Mouse (Mus musculus): ENCODE data around the gene Nom1. TPM values are rescaled to one million over a fixed set of nuclear protein-coding genes. Genes with fewer than 3 reads are reported as not detected.

The Nom1 gene
- total RNA-seq, 2 experiments from 2014 or later: 17.5 to 38.0 TPM

DNA sequence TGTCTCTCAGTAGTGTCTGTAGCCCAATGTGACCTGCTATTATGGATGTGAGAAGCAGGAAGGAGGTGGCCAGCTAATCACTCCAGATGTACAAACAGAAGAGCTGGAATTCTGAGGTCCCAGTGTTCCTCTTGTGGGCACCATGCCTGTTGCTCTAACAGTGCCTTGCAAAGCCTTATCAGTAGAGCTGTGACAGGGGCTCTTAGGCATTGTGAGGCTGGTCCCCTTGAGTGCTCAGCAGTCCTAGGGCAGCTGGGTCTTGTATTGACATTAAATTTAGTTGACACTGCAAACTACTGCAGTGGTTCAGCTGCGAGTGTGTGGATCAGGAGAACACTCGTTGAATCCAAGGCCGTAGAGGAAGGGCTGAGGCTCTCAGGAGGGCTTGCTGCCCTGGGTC, 72.5 kb downstream of the Nom1 start:
- no peak for ATAC-seq (replicated peaks; ENCODE audit: low FRiP score, low TSS enrichment, poor library complexity, severe bottlenecking)

Other genes with a start within 250 kb of the Nom1 start
- gene Rnf32, start 238.7 kb upstream of the Nom1 start, total RNA-seq (2014; fragmentation: Nextera tagmentation): not detected in 2 replicates
- not detected in 2 replicates for gene Rnf32, start 238.7 kb upstream of the Nom1 start, total RNA-seq (2017)
- gene Lmbr1, start 56.3 kb upstream of the Nom1 start, total RNA-seq (2014; fragmentation: Nextera tagmentation): 1.4 and 1.7 TPM in 2 replicates
- 6.2 and 10.0 TPM in 2 replicates for gene Lmbr1, start 56.3 kb upstream of the Nom1 start, total RNA-seq (2017)
- gene Mnx1, start 43.8 kb downstream of the Nom1 start, total RNA-seq (2014; fragmentation: Nextera tagmentation): not detected in 2 replicates
- gene Mnx1, start 43.8 kb downstream of the Nom1 start, total RNA-seq (2017): not detected in 2 replicates
- 31.6 and 34.4 TPM in 2 replicates for gene Ube3c, start 134.6 kb downstream of the Nom1 start, total RNA-seq (2014; fragmentation: Nextera tagmentation)
- gene Ube3c, start 134.6 kb downstream of the Nom1 start, total RNA-seq (2017): 42.0 and 42.4 TPM in 2 replicates

Data from megakaryocyte-erythroid progenitor cell, adult 5-6 weeks (primary cell).